Mouse (Mus musculus) neural tube, embryonic 12.5 days (tissue): ENCODE measurements around the gene Ran. TPM values are rescaled to one million over a fixed set of nuclear protein-coding genes. Genes with fewer than 3 reads are reported as not detected.

Experiments
- ATAC-seq: fragments of 200-750 bp; cut with Nextera tagmentation; 2 replicates; pipeline ENCODE4 v1.8.0; 2017; ENCODE audit warnings: low read depth, mild to moderate bottlenecking, moderate TSS enrichment, moderate library complexity; ENCODE audit not compliant: low FRiP score
- H3K27ac ChIP-seq: fragments of 300-500 bp; sonication (generic); 2 replicates; pipeline ENCODE4 v1.5.1; 2016
- H3K27me3 ChIP-seq: fragments of 300-500 bp; sonication (generic); replicated peaks from 2 replicates; pipeline ENCODE4 v1.6.1; 2016; ENCODE audit warnings: mild to moderate bottlenecking
- H3K36me3 ChIP-seq: fragments of 300-500 bp; sonication (generic); 2 replicates; pipeline ENCODE4 v1.6.1; 2016; ENCODE audit warnings: mild to moderate bottlenecking
- H3K4me1 ChIP-seq: fragments of 300-500 bp; sonication (generic); 2 replicates; pipeline ENCODE4 v1.6.1; 2016
- H3K4me2 ChIP-seq: fragments of 300-500 bp; sonication (generic); replicated peaks from 2 replicates; pipeline ENCODE4 v1.6.1; 2016; ENCODE audit warnings: mild to moderate bottlenecking
- H3K4me3 ChIP-seq: fragments of 300-500 bp; sonication (generic); 2 replicates; pipeline ENCODE4 v1.5.1; 2016
- H3K9ac ChIP-seq: fragments of 300-500 bp; sonication (generic); 2 replicates; pipeline ENCODE4 v1.6.1; 2016; ENCODE audit warnings: mild to moderate bottlenecking
- H3K9me3 ChIP-seq: fragments of 300-500 bp; sonication (generic); 2 replicates; pipeline ENCODE4 v1.6.1; 2016; ENCODE audit warnings: mild to moderate bottlenecking
- WGBS: fragments of 180-500 bp; shearing (Covaris S2); methylation state at CpG from one replicate; pipeline ENCODE4 v1.1.7; 2016; 5-methylcytosine and 5-hydroxymethylcytosine counted together
- polyA plus RNA-seq: library from polyadenylated mRNA; unstranded; fragments of >200 nt; fragmentation: Nextera tagmentation; extraction: Ambion mirVana; gene quantifications from 2 replicates; pipeline ENCODE4 v1.2.1, GENCODE M21; 2016

The Ran gene
- polyA plus RNA-seq, 1 experiment from 2014 or later = 578 TPM

DNA sequence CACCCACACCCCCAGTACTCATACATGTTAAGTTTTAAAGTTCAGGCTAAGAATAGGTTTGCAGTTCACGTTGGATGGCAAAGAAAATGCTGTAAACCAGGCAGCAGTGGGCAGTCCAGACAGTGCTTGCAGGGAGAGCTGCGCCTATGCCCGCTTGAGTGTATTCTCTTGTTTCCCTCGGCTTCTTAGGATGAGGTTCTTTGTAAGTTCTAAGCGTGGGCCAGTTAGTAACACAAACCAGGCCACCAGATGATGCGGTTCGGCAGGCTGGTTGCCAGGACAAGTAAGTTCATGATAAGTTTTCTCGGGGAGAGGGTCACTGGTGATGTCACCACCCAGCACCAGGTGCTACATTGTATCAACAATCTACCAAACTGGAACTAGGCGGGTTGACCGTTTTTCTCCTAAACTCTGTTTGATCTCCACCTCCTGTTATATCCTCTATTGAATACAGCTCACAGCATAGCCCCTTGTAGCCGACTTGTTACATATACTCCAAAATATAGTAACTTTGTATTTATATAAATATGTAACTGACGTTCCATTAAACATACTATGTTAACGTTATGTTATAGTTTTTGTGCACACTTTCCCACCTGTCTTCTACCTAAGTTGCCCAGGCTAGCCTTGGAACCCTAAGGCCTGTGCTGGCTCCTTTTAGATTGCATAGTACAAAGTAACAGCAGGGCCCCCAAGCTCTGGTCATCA, 933 bp upstream of the Ran start:
- peak overlapping the region; percentile 74 for H3K9ac ChIP-seq
- ATAC-seq = no peak
- 86% methylated on average over 13 of the region's 13 CpGs for WGBS

DNA sequence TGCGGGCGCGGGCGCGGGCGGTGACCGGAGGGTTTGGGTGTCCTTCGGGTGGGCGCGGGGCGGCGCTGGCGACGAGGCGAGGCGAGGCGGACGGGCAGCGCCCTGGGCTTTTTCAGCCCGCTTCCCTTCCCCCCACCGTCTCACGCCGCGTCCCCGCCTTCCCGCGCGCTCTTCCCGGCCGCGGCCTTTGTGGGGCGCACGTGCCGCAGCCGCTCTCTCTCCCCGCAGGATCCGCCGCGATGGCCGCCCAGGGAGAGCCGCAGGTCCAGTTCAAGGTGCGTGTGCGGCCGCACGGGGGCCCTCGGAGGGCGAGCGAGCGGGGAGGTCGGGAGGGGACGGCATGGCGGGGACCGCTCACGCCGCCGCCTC, 415 bp downstream of the Ran start:
- Histone ChIP-seq H3K4me3 (peak overlapping the region; percentile 86), H3K4me2 (peak overlapping the region; percentile 74), H3K36me3 (peaks cover 19% of the 10 kb centered on the region), H3K4me1 (peaks cover 16% of the 10 kb centered on the region), H3K27ac (peak overlapping the region; percentile 79), H3K9me3 (no peaks in the 10 kb centered on the region), H3K27me3 (no peaks in the 10 kb centered on the region), H3K9ac (peak overlapping the region; percentile 91)
- peak; percentile 74 for ATAC-seq
- WGBS = under 1% methylated on average over 56 of the region's 56 CpGs

More for the DNA sequence above, 933 bp upstream of the Ran start:
- peak overlapping the region; percentile 86 for H3K4me3 ChIP-seq
- H3K27ac ChIP-seq = peak overlapping the region; percentile 93
- peaks cover 9% of the 10 kb centered on the region for H3K36me3 ChIP-seq
- no peaks in the 10 kb centered on the region for H3K27me3 ChIP-seq
- peaks cover 16% of the 10 kb centered on the region for H3K4me1 ChIP-seq
- peak overlapping the region; percentile 74 for H3K4me2 ChIP-seq
- no peaks in the 10 kb centered on the region for H3K9me3 ChIP-seq

DNA sequence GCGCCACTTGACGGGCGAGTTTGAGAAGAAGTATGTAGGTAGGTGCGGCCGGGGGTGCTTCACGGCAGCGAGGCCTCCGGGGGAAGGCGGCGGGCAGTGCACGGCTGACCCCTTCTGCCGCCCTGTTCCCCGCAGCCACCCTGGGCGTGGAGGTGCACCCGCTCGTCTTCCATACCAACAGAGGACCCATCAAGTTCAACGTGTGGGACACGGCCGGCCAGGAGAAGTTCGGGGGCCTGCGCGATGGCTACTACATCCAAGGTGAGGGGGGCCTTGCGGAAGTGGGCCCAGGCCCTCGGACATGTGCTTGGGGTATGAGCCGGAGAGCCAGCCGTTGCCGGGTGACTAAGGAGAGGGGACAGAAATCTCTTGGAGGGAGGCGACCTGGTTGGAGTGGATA, 862 bp downstream of the Ran start:
- H3K27me3 ChIP-seq = no peaks in the 10 kb centered on the region
- peaks cover 19% of the 10 kb centered on the region for H3K36me3 ChIP-seq
- 1% methylated on average over 28 of the region's 28 CpGs for WGBS
- H3K4me3 ChIP-seq = peak overlapping the region; percentile 86
- H3K9ac ChIP-seq = peak overlapping the region; percentile 91
- peak overlapping the region; percentile 79 for H3K27ac ChIP-seq
- peak overlapping the region; percentile 74 for H3K4me2 ChIP-seq
- H3K9me3 ChIP-seq = no peaks in the 10 kb centered on the region
- H3K4me1 ChIP-seq = peaks cover 16% of the 10 kb centered on the region
- ATAC-seq = peak; percentile 18

DNA sequence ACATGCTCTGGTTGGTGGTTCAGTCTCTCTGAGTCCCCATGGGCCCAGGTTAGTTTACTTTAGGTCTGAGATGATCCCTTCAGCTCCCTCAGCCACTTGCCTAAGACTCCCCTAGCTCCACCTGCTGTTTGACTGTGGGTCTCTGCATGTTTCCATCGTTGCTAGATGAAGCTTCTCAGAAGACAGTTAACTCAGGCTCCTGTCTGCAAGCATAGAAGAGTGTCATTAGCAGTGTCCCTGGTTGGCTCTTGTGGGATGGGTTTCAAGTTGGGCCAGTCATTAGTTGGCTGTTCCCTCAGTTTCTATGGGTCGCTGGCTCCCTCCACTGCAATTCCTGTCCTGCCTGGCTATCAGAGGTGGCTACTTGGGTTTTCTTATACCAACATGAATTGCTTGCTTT, 5.2 kb downstream of the Ran start:
- Histone ChIP-seq H3K4me3 (no peak overlapping the region), H3K27ac (no peak overlapping the region), H3K9ac (no peak overlapping the region), H3K4me2 (no peak overlapping the region), H3K9me3 (no peaks in the 10 kb centered on the region), H3K4me1 (peaks cover 7% of the 10 kb centered on the region; the same call in 1 of the 2 replicates), H3K27me3 (no peaks in the 10 kb centered on the region), H3K36me3 (peaks cover 25% of the 10 kb centered on the region)
- 50% methylated on average over 2 of the region's 2 CpGs for WGBS
- no peak for ATAC-seq

DNA sequence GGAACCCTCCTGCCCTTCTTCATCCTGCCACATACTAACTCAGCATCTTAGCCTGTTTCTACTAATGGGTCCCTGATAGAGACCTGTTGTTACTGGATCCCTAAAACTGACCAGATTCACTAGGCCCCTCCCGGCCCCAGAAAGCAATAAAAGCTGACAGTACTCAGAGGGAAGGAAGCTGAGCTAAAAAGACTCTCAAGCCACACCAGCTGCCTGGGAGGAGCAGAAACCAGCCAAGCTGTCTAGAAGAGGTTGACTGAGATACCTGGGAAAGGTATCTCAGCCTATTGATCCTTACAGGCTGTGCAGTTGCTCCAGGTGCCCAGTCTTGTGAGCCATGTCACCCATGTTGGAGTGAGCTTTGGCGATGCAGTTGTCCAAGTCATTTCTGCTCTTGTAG, 5.9 kb downstream of the Ran start:
- peaks cover 7% of the 10 kb centered on the region; the same call in 1 of the 2 replicates for H3K4me1 ChIP-seq
- no peak overlapping the region for H3K9ac ChIP-seq
- H3K36me3 ChIP-seq = peaks cover 25% of the 10 kb centered on the region
- no peak for ATAC-seq
- H3K9me3 ChIP-seq = no peaks in the 10 kb centered on the region
- no peak overlapping the region for H3K4me3 ChIP-seq
- H3K4me2 ChIP-seq = no peak overlapping the region
- WGBS = 73% methylated on average over 2 of the region's 2 CpGs
- no peaks in the 10 kb centered on the region for H3K27me3 ChIP-seq
- no peak overlapping the region for H3K27ac ChIP-seq

DNA sequence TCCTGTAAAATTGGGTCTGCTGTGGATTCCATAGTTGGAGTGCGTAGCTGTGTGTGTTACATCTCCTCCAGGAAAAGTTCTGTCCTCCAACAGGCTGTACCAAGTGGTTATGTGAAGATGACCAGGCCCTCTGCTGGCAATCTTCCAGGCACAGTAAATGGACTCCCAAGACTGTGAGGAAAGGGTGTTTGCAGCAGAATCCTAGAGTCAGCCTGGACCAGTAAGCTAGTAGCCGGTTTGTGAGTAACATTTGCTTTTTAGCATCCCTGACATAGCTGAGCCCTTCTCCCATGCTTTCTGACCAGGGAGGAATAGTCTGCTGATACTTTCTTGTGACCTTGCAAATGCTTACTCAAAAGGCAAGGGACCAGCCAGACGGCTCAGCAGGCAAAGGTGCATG, 6.3 kb downstream of the Ran start:
- Histone ChIP-seq H3K4me3 (no peak overlapping the region), H3K9ac (no peak overlapping the region), H3K27me3 (no peaks in the 10 kb centered on the region), H3K36me3 (peaks cover 25% of the 10 kb centered on the region), H3K4me1 (peaks cover 7% of the 10 kb centered on the region; the same call in 1 of the 2 replicates), H3K27ac (no peak overlapping the region), H3K9me3 (no peaks in the 10 kb centered on the region), H3K4me2 (no peak overlapping the region)
- 93% methylated on average over 3 of the region's 3 CpGs for WGBS
- no peak for ATAC-seq

DNA sequence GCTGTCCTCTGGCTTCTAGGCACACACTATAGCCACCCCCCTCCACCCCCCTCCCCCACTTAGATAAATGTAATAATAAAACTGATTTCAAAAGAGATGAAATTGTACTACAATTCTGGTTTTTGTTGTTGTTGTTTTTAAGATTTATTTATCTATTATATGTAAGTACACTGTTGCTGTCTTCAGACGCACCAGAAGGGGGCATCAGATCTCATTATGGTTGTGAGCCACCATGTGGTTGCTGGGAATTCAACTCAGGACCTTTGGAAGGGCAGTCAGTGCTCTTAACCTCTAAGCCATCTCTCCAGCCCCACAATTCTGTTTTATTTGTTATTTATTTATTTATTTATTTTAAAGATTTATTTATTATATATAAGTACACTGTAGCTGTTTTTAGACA, 6.8 kb downstream of the Ran start:
- no peak overlapping the region for H3K9ac ChIP-seq
- H3K4me2 ChIP-seq = no peak overlapping the region
- 91% methylated on average over 1 of the region's 1 CpGs for WGBS
- H3K4me1 ChIP-seq = peaks cover 3% of the 10 kb centered on the region; the same call in 1 of the 2 replicates
- no peak overlapping the region for H3K4me3 ChIP-seq
- ATAC-seq = no peak
- H3K27me3 ChIP-seq = no peaks in the 10 kb centered on the region
- no peak overlapping the region for H3K27ac ChIP-seq
- no peaks in the 10 kb centered on the region for H3K9me3 ChIP-seq
- H3K36me3 ChIP-seq = peaks cover 25% of the 10 kb centered on the region

DNA sequence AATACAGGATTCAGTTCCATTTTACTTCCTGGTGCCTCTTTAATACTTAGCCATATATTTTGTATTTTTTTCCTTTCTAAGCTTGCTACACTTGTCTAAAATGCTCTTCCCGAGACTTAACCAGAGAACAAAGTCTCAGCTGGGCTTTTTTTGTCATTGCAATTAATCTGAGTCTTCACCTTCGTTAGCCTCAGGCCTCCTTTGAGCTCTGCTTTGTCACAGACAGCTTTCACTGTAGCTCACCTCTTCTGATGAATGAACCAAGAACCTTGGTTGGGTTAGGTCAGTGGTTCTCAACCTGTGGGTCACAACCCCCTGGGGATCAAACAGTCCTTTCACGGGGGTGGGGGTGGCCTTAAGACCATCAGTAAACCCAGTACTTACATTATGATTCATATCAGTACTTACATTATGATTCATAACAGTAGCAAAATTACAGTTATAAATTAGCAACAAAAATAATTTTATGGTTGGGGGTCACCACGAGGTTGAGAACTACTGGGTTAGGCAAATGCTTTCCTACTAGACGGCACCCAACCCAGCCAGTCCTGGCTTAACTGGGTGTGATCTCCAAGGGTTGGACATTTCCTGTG, 9.4 kb downstream of the Ran start:
- Histone ChIP-seq H3K9me3 (0 out of 2 replicates have a peak, but pooled peaks cover 6% of the 10 kb centered on the region), H3K4me2 (no peak overlapping the region), H3K27me3 (no peaks in the 10 kb centered on the region), H3K4me3 (no peak overlapping the region), H3K27ac (no peak overlapping the region), H3K9ac (no peak overlapping the region), H3K4me1 (no peaks in the 10 kb centered on the region), H3K36me3 (peaks cover 15% of the 10 kb centered on the region; the same call in 1 of the 2 replicates)
- 81% methylated on average over 5 of the region's 5 CpGs for WGBS
- no peak for ATAC-seq

DNA sequence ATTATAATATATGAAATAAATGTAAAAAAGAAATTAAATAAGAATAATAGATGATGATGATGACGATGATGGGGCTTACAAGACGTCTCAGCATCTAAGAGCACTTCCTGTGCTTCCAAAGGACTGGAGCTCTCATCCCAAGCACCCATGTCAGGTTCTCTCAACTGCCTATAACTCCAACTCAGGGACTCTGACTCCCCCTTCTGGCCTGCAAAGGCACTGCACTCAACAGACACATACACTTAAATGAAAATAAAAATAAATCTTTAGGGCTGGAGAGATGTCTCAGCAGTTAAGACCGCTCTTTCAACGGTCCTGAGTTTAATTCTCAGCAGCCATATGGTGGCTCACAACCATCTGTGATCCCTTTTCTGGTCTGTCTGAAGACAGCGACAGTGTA, 16.8 kb downstream of the Ran start:
- WGBS = 89% methylated on average over 5 of the region's 5 CpGs

DNA sequence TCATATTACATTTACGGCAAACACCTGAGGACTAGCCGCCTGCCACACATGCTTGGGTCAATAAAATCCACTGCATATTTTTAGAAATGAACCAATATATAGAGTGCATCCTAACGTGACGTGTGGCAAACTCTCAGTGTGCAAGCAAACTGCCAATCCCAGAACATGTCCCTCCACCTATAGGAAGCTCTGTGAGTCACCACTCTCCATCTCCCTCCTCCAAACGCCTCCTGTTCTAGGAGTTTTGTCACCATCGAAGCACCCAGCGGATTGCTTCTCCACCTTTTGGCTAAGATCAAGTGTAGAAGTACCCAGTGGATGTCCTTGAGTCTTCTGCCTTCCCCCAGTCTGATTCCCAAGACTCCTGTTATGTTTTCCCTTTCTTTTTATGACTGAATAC, 17.9 kb downstream of the Ran start:
- ATAC-seq = no peak
- Histone ChIP-seq H3K27me3 (no peaks in the 10 kb centered on the region), H3K4me2 (no peak overlapping the region), H3K4me1 (no peaks in the 10 kb centered on the region), H3K27ac (no peak overlapping the region), H3K36me3 (no peaks in the 10 kb centered on the region), H3K4me3 (no peak overlapping the region), H3K9me3 (0 out of 2 replicates have a peak, but pooled peaks cover 6% of the 10 kb centered on the region), H3K9ac (no peak overlapping the region)
- 87% methylated on average over 7 of the region's 7 CpGs for WGBS

More for the DNA sequence above, 16.8 kb downstream of the Ran start:
- H3K9me3 ChIP-seq = 0 out of 2 replicates have a peak, but pooled peaks cover 6% of the 10 kb centered on the region
- no peaks in the 10 kb centered on the region for H3K27me3 ChIP-seq
- H3K4me2 ChIP-seq = no peak overlapping the region
- H3K4me3 ChIP-seq = no peak overlapping the region
- no peak overlapping the region for H3K27ac ChIP-seq
- ATAC-seq = no peak
- no peaks in the 10 kb centered on the region for H3K4me1 ChIP-seq
- no peaks in the 10 kb centered on the region for H3K36me3 ChIP-seq
- H3K9ac ChIP-seq = no peak overlapping the region

DNA sequence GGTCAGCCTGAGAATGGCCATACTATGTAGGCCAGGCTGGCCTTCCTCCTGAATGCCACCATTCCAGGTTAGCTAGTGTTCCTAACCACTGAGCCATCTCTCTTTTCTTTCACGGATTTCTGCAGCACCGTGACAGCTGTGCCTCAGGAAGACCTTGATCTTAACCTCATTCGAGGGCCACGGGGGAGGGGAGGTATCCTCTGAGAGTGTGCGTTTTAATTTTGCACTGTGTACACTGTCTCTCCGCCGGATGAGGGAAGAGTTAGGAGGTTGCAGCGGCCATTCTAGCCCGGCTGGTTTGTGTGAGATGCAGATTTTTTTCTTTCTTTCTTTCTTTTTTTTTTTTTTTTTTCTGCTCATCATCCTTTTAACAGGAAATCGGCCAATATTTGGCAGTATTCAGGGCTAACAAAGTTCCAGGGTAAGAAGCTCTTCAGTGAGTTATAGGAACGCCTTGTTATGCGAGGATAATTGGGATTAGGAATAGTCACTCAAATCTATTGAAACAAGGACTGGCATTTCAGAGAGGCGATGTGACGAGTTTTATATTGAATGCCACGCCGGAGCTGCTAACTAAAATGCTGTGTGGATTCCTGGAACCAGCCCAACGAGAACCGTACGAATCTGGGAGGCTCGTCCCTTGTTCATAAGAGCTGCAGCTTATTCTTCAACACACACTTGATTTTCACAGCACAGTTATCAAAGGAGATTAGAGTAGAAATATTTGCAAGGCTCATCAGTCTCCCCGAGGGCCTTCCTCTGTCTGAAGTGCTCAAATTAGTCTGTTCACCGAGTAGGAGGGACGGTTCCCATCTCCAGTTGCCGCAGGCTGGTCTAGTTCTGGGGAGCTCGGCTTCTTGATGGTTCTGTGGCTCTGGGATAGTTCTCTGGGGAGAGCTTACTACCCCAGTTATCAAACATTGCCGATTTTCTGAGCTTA, 26.0 kb downstream of the Ran start:
- Histone ChIP-seq H3K27ac (no peak overlapping the region), H3K36me3 (no peaks in the 10 kb centered on the region), H3K4me2 (no peak overlapping the region), H3K4me3 (no peak overlapping the region), H3K9me3 (no peaks in the 10 kb centered on the region), H3K27me3 (no peaks in the 10 kb centered on the region), H3K9ac (no peak overlapping the region), H3K4me1 (peaks cover 8% of the 10 kb centered on the region; the same call in 1 of the 2 replicates)
- ATAC-seq = no peak
- 64% methylated on average over 26 of the region's 26 CpGs for WGBS

DNA sequence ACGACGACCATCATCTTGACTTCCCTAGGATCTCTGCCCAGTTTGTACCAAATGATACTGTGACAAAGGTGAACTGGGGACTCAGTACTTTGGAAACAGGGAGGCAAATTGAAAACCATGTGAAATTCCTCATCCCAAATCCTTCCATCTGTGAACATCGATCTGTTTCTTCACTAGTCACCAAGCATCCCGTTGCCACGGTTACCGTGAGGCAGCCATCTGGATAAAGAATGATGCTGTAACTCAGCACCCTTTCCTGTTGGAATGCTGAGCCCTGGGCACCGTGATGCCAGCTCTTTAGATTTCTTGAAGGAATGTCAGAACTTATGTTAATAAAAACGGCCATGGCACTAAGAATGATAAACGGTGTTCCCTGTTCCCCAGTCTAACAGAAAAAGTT, 29.5 kb downstream of the Ran start:
- ATAC-seq = no peak
- Histone ChIP-seq H3K4me2 (no peak overlapping the region), H3K9me3 (no peaks in the 10 kb centered on the region), H3K4me1 (peaks cover 14% of the 10 kb centered on the region; the same call in 1 of the 2 replicates), H3K27ac (no peak overlapping the region), H3K4me3 (no peak overlapping the region), H3K9ac (no peak overlapping the region), H3K36me3 (no peaks in the 10 kb centered on the region), H3K27me3 (no peaks in the 10 kb centered on the region)
- 63% methylated on average over 9 of the region's 9 CpGs for WGBS
